Mouse (Mus musculus) heart, postnatal 0 days (tissue): ENCODE measurements at regions not wholly inside any gene's neighbourhood (a gene's known extent, or its start where the extent isn't known, plus 50 kb on each side); places are given as distances from the start of the nearest gene placed in this dataset.

Experiments used
- CTCF ChIP-seq: IDR thresholded peaks from 2 replicates; pipeline ENCODE4 v1.5.1; 2016; ENCODE audit warnings: antibody characterized with exemption, control low read depth, low read depth
- EP300 ChIP-seq: IDR thresholded peaks from 2 replicates; pipeline ENCODE4 v1.6.1; 2016; ENCODE audit warnings: antibody characterized with exemption, low read depth

- TF ChIP-seq CTCF (no peak), EP300 (no peak)
These were observed 64.6 kb upstream of the 4932438A13Rik start for GRCm38 (mm10) chr3:36798160-36798823.
